Mouse (Mus musculus) forebrain, embryonic 16.5 days (tissue): ENCODE measurements at regions not wholly inside any gene's neighbourhood (a gene's known extent, or its start where the extent isn't known, plus 50 kb on each side); places are given as distances from the start of the nearest gene placed in this dataset.

Source experiments
- ATAC-seq: fragments of 200-750 bp; cut with Nextera tagmentation; 2 replicates; pipeline ENCODE4 v1.8.0; 2017; ENCODE audit warnings: mild to moderate bottlenecking, moderate library complexity
- H3K27ac ChIP-seq: fragments of 300-500 bp; sonication (generic); 2 replicates; pipeline ENCODE4 v1.5.1; 2014; ENCODE audit warnings: low read length, control low read depth
- H3K27me3 ChIP-seq: fragments of 300-500 bp; sonication (generic); replicated peaks from 2 replicates; pipeline ENCODE4 v1.6.1; 2014; ENCODE audit warnings: low read length; ENCODE audit not compliant: control insufficient read depth, insufficient read depth
- H3K36me3 ChIP-seq: fragments of 300-500 bp; sonication (generic); 2 replicates; pipeline ENCODE4 v1.6.1; 2014; ENCODE audit not compliant: control insufficient read depth, insufficient read depth
- H3K4me1 ChIP-seq: fragments of 300-500 bp; sonication (generic); replicated peaks from 2 replicates; pipeline ENCODE4 v1.6.1; 2014; ENCODE audit warnings: low read length; ENCODE audit not compliant: control insufficient read depth, insufficient read depth
- H3K4me2 ChIP-seq: fragments of 300-500 bp; sonication (generic); 2 replicates; pipeline ENCODE4 v1.6.1; 2014; ENCODE audit warnings: mild to moderate bottlenecking, low read length, control low read depth
- H3K4me3 ChIP-seq: fragments of 300-500 bp; sonication (generic); replicated peaks from 2 replicates; pipeline ENCODE4 v1.5.1; 2014; ENCODE audit warnings: mild to moderate bottlenecking, low read length, control low read depth
- H3K9ac ChIP-seq: fragments of 300-500 bp; sonication (generic); replicated peaks from 2 replicates; pipeline ENCODE4 v1.6.1; 2014; ENCODE audit warnings: low read depth, low read length, control low read depth
- H3K9me3 ChIP-seq: fragments of 300-500 bp; sonication (generic); 2 replicates; pipeline ENCODE4 v1.6.1; 2016; ENCODE audit warnings: low read length; ENCODE audit not compliant: control insufficient read depth
- WGBS: fragments of 180-500 bp; shearing (Covaris S2); extraction: QIAGEN DNeasy Blood & Tissue Kit; methylation state at CpG from one replicate; pipeline ENCODE4 v1.1.7; 2014; 5-methylcytosine and 5-hydroxymethylcytosine counted together

DNA sequence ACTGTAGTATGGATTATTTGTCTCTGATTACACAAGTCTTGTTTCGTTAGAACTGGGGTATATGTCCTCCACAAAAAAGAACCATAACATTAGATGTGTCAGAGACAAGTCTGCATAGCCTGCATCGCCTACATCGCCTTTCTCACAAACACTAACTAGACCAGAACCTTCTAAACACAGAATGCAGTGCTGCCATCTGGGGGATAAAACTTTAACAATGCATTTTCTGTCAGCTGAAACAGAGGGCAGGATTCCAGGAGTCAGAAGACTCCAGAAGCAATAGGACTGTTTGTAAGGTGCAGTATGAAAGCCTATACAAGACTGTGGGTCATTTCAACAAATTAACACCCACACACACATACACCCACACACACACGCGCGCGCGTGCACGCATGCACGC, 485.4 kb upstream of the Syt1 start:
- 78% methylated on average over 10 of the region's 10 CpGs for WGBS
- Histone ChIP-seq H3K4me3 (no peak overlapping the region), H3K36me3 (no peaks in the 10 kb centered on the region), H3K4me2 (no peak overlapping the region), H3K27ac (no peak overlapping the region), H3K27me3 (no peaks in the 10 kb centered on the region), H3K9ac (no peak overlapping the region), H3K9me3 (no peaks in the 10 kb centered on the region), H3K4me1 (no peaks in the 10 kb centered on the region)
- peak; percentile 75 for ATAC-seq

DNA sequence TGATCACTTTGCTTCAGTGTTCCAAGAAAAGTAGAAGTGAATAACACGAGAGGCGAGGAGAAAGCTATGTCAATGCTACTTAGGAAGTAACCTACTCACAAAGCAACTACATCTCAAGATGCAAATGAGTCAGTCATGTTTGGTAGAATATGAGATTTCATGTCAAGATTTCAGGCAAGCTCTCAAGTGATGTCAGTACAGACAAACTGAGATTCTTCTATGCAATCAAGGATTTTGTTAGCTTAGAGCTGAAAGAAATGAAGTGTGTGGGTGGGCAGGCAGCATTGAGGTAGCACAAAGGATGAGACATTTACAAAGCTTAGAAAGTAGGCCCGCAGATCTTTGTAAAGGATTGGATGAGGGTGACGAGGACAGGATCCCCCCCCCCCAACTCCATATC, 480.0 kb upstream of the Syt1 start:
- no peaks in the 10 kb centered on the region for H3K4me1 ChIP-seq
- no peaks in the 10 kb centered on the region for H3K9me3 ChIP-seq
- ATAC-seq, result no peak
- H3K4me2 ChIP-seq, result no peak overlapping the region
- H3K4me3 ChIP-seq, result no peak overlapping the region
- 67% methylated on average over 4 of the region's 4 CpGs for WGBS
- no peaks in the 10 kb centered on the region for H3K36me3 ChIP-seq
- H3K27me3 ChIP-seq, result no peaks in the 10 kb centered on the region
- H3K27ac ChIP-seq, result no peak overlapping the region
- no peak overlapping the region for H3K9ac ChIP-seq

DNA sequence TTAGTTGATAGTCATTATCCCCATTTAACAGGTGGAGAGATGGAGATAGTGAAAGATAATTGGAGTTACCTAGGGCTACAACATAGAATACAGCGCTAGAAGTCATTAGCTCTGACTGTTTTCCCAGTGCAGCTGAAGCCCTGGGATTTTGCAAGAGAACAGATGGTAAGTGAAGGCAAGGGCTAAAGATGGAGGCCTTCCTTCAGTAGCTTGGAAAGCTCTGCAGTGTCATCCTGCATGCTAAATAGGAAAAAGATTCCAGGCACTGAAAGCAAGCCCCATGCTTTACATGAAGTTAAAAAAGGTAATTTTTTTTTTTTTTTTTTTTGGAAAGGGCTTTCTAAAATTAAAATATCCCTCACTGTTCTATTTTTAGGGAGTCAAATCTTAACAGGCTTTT, 477.2 kb upstream of the Syt1 start:
- no peaks in the 10 kb centered on the region for H3K36me3 ChIP-seq
- whole genome bisulfite sequencing, result 70% methylated on average over 1 of the region's 1 CpGs
- no peaks in the 10 kb centered on the region for H3K9me3 ChIP-seq
- no peaks in the 10 kb centered on the region for H3K4me1 ChIP-seq
- no peak overlapping the region for H3K27ac ChIP-seq
- no peak overlapping the region for H3K9ac ChIP-seq
- no peak overlapping the region for H3K4me3 ChIP-seq
- no peaks in the 10 kb centered on the region for H3K27me3 ChIP-seq
- ATAC-seq, result no peak
- no peak overlapping the region for H3K4me2 ChIP-seq

DNA sequence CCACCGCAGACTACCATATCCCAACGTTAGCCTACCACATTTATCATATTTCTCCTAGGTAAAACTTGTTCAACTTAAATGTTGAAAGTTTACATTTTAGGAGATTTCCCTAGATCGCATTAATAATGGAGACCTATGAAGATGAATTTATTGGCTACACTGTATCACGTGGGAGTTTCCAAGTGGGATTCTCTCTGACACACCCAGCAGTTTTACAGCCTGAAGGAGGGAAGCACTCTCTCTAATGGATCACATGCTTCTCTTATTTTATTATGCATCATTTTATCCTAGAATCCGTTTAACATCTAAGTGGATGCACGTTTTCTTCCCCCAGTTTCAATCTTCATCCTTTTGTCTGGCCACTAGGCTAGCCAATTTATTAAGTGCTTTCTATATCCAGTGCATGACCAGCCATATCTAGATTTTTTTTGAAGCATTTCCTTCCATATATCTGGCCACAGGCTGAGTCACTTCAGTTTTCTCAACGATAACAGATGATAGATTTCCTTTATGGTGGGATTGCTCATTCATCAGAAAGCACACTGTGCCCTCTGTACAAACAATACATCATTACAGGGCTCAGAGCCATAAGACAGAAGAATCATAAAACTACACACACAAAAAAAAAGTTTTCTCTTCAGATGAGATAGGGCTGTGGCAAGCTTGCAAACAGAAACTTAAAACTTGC, 476.3 kb upstream of the Syt1 start:
- 87% methylated on average over 7 of the region's 7 CpGs for WGBS
- H3K4me1 ChIP-seq, result no peaks in the 10 kb centered on the region

DNA sequence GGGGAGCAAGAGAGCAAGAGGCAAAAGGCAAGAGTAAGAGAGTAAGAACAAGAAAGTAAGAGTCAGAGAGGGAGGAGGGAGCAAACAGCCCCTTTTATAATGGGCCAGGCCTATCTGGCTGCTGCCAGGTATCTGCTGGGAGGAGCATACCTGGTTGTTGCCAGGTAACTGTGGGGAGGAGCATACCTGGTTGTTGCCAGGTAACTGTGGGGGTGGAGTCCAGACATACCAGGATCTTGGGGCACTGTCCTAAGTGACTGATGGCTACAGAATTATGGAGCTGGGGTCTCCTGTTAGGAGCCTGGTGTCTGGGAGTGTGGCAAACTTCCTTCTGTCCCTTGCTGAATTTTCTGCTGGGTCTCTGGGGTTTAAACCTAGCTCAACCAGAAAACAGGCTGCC, 469.8 kb upstream of the Syt1 start:
- H3K9me3 ChIP-seq, result no peaks in the 10 kb centered on the region
- no peak overlapping the region for H3K4me3 ChIP-seq
- H3K4me1 ChIP-seq, result no peaks in the 10 kb centered on the region
- H3K36me3 ChIP-seq, result no peaks in the 10 kb centered on the region
- ATAC-seq, result no peak
- no peak overlapping the region for H3K9ac ChIP-seq
- H3K27me3 ChIP-seq, result no peaks in the 10 kb centered on the region
- no peak overlapping the region for H3K4me2 ChIP-seq
- H3K27ac ChIP-seq, result no peak overlapping the region

More for the DNA sequence above, 476.3 kb upstream of the Syt1 start:
- Histone ChIP-seq H3K36me3 (no peaks in the 10 kb centered on the region), H3K27me3 (no peaks in the 10 kb centered on the region), H3K9ac (no peak overlapping the region), H3K27ac (no peak overlapping the region), H3K9me3 (no peaks in the 10 kb centered on the region), H3K4me2 (no peak overlapping the region), H3K4me3 (no peak overlapping the region)
- no peak for ATAC-seq

DNA sequence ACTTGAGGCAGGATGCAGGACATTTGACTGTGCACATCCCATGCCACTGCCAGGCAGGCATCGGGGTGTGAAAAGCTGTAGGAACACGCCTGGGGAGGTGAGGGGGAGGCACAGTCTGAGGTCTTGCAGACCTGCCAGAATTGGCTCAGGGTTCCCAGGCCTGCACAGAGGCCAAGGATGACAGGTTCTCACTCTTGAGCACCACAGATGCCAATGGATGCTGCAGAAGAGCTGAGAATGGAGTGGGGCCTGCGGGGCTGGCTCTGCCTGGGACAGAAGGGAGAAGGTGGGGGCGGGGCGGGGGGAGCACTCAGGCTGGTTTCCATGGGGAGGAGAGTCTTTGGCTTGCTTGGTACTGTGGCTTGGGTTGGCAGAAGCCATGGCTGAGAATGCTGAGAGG, 469.2 kb upstream of the Syt1 start:
- 0 out of 2 replicates have a peak, but pooled peaks have one; percentile 8 for ATAC-seq
- Histone ChIP-seq H3K27ac (no peak overlapping the region), H3K36me3 (no peaks in the 10 kb centered on the region), H3K27me3 (no peaks in the 10 kb centered on the region), H3K4me3 (no peak overlapping the region), H3K4me2 (no peak overlapping the region), H3K4me1 (no peaks in the 10 kb centered on the region), H3K9me3 (no peaks in the 10 kb centered on the region), H3K9ac (no peak overlapping the region)
- WGBS, result 80% methylated on average over 5 of the region's 5 CpGs

DNA sequence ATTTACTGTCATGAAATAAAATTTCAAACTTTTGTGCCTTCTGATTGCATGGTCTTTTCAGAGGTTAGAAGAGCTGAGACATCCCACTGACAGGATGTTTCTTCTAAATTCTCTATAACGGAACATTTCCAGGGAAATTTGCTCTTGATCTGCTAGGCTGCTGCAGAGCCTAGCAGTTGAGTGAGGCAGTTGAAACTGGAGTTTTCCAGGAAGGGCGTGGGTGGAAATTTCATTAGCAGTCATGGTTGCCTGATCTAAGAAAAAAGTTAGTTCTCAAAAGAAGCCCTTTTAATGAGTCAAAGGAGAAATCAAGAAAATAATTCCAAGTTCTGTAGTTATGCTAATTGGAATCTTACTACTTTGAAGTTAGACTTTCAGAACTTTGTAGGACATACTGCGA, 455.7 kb upstream of the Syt1 start:
- Histone ChIP-seq H3K36me3 (no peaks in the 10 kb centered on the region), H3K4me1 (no peaks in the 10 kb centered on the region), H3K4me2 (no peak overlapping the region), H3K4me3 (no peak overlapping the region), H3K27me3 (no peaks in the 10 kb centered on the region), H3K9ac (no peak overlapping the region), H3K9me3 (no peaks in the 10 kb centered on the region), H3K27ac (no peak overlapping the region)
- no peak for ATAC-seq
- WGBS, result 86% methylated on average over 3 of the region's 3 CpGs

DNA sequence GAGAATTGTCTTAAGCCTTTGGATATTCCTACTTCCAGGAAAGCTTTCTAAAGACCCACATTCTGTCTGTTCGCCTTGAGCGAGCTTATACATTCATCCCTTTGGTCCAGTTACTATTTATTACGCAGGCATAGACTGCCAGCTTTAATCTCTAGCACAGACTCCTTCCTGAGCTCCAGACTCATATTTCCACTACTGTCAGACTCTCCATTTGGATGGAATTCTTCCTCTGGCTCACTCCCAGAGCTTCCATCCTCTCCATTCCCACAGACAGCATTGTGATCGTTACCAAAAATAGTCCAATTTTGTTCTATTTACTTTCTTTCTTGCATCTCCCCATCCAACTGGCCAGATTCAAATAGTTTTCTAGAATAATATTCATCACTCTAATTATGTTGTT, 420.3 kb upstream of the Syt1 start:
- Histone ChIP-seq H3K4me3 (no peak overlapping the region), H3K9me3 (no peaks in the 10 kb centered on the region), H3K9ac (no peak overlapping the region), H3K36me3 (no peaks in the 10 kb centered on the region), H3K4me1 (no peaks in the 10 kb centered on the region), H3K27ac (no peak overlapping the region), H3K27me3 (no peaks in the 10 kb centered on the region), H3K4me2 (no peak overlapping the region)
- ATAC-seq, result no peak
- WGBS, result 80% methylated on average over 4 of the region's 4 CpGs

DNA sequence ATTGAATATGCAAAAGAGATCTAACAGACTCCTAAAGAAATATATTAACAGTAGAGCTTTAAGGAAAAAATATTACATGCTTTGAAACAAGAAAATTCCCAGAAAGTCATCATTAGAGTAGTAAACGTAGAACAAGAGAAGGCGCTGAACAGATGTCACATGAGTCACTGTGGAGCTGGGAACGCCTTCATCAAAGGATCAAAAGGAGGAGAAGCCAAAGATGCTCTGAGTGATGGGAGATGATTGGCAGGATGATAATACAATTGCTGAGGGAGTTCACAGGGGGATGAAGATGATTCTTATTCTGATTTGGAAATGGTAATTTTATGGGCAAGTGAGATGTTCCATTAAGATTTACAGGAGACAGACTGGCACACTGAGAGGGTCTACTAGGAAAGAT, 417.1 kb upstream of the Syt1 start:
- H3K4me1 ChIP-seq, result no peaks in the 10 kb centered on the region
- 70% methylated on average over 3 of the region's 3 CpGs for WGBS
- no peaks in the 10 kb centered on the region for H3K36me3 ChIP-seq
- peak; percentile 59; the same call in 1 of the 2 replicates for ATAC-seq
- no peak overlapping the region for H3K27ac ChIP-seq
- no peak overlapping the region for H3K9ac ChIP-seq
- no peak overlapping the region for H3K4me3 ChIP-seq
- no peaks in the 10 kb centered on the region for H3K9me3 ChIP-seq
- H3K4me2 ChIP-seq, result no peak overlapping the region
- no peaks in the 10 kb centered on the region for H3K27me3 ChIP-seq

DNA sequence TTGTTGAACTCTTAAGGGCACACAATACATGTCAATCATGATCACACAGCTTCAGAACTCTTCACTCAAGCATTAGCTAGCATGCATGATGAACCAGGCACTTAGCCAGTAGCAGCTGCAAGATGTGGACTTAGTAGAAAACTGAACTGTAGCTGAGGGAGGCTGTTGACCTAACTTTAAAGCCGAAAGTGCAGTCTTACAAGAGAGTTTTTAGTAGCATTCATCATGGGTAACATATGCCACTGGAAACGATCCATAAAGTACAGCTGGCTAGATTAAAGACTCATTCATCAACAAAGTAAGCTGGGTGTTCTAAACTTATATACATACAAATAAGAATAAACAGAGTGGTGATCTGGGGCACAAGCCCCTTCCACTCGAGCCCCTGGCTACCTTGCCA, 396.2 kb upstream of the Syt1 start:
- Histone ChIP-seq H3K27ac (no peak overlapping the region), H3K9ac (no peak overlapping the region), H3K4me3 (no peak overlapping the region), H3K4me2 (no peak overlapping the region), H3K36me3 (no peaks in the 10 kb centered on the region), H3K4me1 (no peaks in the 10 kb centered on the region), H3K9me3 (no peaks in the 10 kb centered on the region), H3K27me3 (no peaks in the 10 kb centered on the region)
- ATAC-seq, result peak; percentile 63
- 49% methylated on average over 3 of the region's 3 CpGs for WGBS
